Mouse (Mus musculus): ENCODE results near the gene Ifit2.
A peak's percentile ranks its signal among the peaks of the same experiment; 100 is the strongest.

Gene Ifit2

DNA sequence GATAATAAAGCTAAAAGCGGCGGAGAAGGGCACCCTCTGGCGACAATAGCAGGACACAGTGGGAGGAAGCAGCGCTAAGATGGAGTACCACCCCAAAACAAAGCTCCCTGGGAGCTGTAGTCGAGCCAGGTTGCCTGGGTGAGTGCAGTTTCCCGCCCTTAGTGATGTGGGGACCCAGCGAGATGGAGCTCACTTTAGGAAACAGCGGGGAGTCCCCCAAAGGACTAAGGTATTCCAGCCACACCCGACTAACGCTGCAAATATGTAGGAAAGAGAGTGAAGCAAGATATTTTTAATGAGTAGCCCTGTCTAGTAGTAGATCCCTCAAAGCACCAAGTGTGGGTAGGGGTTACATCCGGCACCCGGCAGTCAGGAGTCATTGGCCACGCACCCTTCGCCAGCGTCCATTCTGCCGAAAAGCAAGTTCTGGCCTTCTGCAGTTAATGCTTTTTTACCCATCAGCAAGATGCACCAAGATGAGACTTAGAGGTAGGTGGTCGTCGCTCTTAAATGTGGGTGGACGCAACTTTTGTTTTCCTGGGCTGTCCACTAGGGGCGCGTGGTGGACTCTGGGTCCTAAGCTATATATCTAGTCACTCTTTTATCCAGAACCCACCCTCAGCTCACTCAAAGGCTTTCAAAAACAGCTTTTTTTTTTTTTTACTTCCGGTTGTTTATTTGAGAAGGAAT is at the start of gene Ifit2:
Ifit2 (plus strand) TSS at position 161 of the 690 bp plus-strand sequence.
- DNase-seq (ENCODE audit: low spot score in 2 of 2): peak; percentile 55 to 74

DNA sequence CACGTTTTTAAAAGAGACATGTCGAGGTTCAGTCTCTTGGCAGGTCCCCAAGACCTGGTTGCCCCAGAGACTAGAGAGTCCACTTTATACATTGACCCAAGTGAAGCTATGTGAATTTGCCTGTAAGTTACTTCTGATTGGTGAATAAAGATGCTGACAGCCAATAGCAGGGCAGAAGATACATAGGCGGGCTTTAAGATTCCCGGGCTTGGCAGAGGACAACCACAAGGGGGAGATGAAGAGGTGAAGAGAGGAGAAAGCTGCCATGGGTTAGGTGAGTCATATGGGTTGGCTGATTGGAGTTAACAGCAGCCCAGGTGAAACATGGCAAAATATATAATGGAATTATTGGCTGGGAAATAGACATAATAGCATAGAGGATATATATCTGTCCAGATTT is 49.7 kb upstream of the Ifit2 start:
- DNase-seq (ENCODE audit: low spot score in 2 of 2): peak; percentile 43 to 48

DNA sequence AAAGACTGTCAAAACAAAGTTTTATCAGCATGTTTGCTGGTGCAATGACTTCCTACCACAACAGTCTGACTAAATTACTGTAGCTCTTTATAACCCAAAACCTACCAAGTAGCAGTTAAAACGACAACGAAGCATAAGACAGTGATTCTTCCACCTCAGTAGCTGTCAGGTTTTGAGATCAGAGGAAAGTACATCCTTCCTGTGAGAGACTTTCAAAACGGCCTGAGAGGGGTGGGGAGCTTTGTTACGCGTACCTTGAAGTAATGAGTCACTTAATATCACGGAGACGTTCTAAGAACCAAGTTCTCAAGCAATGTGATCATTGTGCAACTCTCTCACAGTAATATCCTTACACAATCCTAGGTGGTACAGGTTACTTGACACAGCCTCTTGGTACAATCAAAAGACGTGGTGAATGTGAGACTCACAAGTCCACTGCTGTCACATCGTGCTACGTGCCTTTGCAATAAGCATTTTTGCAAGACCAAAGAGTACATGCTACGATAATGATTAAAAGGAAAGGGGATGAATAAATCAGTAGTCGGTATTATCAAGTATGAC is 45.3 kb upstream of the Ifit2 start:
- no peak for DNase-seq (ENCODE audit: low spot score in 2 of 2)

DNA sequence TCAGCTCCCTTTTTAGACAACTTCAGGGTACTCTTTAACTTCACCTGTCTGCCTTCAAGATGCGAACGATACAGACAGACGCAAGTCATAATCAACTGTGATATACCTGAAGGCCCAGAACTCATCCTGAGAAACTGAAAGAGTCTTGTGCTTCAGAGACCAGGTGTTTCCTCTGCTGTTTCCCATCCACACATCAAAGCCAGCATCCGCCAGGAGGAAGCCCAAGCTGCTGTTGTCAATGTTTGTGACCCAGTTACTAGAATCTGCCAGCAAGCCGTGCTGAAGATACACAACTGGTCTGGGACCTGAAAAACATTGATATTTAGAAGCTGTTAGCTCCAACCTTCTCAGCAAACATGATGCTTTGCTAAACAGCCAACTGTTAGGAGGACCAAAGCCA is 39.8 kb upstream of the Ifit2 start:
- DNase-seq (ENCODE audit: low spot score in 2 of 2): no peak

DNA sequence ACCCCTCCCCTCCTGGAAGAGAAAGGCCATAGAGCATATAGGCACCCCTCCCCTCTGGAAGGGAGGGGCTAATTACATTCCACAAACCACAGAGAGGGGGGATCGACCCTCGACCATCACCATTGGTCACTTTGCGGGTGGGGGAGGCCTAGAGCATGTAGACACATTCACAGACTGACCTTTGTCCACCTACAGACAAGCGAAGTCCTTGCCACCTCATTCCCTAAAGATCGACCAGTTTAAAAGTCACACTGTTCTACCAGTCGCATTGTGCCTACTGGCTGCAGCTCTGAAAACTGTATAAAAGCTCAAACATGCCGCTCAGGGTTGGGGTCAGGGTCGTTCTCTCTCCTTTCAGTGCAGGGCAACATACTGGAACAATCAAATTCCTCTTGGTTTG is 39.0 kb upstream of the Ifit2 start:
- DNase-seq (ENCODE audit: low spot score in 2 of 2): no peak

DNA sequence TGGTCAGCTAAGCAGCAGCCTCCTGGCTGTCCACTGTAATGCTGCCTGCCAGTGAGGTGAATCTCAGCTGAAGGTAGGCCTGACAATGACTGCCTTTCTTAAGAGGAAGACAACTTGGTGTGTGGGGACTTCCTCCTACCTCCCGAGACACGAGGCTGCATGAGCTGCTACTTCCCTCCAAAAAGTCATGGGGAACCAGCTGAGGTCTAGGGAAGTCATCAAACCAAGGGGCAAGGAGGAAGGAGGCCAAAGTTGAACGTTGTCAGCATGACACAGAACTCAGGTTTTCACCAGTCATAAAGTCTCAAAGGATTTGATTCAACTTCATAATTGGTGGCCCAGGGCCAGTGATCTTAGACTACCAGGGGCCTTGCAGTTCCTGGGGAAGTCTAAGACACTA is 34.8 kb upstream of the Ifit2 start:
- no peak for DNase-seq (ENCODE audit: low spot score in 2 of 2)

DNA sequence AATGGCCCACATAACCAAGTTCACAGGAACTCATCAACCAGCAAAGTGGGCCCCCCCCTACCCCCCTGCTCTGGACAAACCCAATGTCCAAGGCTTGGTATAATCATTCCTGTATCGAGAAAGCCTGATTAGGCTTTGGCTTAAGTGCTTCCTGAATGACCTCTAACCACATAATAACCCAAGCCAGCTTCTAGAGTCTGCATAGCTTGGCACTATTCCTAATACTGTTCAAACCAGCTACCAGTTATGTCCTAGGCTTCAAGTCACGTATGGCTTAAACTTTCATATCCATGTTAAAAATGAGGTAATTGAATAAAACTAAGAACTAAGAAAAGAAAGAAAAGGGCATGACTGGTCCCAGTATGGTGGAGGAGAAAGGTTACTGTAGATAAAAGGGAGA is 34.1 kb upstream of the Ifit2 start:
- DNase-seq (ENCODE audit: low spot score in 2 of 2): no peak

DNA sequence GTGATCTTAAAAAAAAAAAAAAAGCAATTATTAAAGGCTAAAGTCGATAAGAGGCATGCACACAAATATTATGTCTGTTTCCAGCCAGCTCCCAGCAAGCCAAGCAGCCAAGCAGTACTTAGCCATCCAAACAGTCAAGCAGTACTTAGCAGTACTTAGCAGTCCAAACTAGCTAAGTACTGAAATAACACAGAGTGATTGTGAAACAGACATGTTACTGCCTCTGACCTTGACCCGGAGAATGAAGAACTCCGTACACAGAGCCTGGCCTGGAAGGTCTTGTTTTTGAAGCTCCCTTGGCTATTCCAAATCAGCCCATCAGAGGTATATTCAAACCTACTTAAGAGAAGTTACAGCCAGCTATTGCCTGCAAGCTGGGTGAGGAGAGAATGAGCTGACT is 33.3 kb upstream of the Ifit2 start:
- DNase-seq (ENCODE audit: low spot score in 2 of 2): no peak

DNA sequence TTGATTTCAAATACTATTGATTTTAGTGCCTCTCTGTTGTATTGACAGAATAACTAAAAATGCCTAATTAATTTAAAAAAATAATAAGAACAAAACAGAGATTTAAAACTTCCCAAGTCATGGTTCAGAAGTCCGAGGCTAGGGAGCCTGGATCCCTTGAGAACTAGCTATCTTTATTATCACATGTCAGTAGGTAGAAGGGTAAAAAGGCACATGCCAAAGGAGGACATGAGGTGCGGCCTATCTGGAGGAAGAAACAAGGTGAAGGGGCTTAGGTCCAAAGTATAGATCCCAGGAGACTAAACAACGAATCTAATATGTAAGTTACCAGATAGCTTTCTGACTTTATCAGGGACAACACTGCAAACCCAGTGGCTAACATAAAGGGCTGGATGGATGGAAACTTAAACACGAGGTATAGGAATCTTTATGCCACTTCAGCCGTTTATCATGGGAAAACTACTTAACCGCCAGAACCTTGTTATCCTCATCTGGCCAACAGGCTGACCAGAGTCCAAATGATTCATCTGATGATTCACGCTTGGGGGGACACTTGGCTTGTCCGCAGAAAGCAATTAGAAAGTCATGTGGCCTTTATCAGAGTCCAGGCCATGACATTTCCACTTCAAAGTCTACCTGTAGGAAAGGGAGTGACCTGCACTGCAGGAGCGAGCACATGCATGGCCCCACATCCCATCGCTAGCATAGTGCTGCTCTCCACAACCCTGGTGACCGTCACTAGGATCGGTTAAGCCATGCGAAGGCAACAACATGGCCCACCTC is 32.5 kb upstream of the Ifit2 start:
- no peak for DNase-seq (ENCODE audit: low spot score in 2 of 2)

DNA sequence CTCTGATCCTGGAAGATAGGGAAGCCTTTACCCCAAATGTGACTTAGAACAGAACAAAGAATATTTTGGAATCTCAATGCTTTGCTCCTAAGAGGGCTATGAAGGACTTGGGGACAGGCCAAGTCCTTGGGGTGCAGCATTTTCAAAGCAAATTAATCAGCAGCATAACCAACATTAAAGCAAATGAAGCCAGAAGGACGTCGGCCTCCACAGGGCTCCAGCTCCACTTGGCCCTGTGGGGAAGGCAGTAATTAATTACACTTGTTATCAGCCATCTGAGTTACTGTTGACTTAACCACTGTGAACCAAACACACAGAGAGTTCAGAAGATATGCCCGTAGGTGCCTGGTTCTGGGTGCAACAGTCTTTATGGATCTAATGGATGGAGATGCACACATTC is 31.7 kb upstream of the Ifit2 start:
- no peak for DNase-seq (ENCODE audit: low spot score in 2 of 2)

DNA sequence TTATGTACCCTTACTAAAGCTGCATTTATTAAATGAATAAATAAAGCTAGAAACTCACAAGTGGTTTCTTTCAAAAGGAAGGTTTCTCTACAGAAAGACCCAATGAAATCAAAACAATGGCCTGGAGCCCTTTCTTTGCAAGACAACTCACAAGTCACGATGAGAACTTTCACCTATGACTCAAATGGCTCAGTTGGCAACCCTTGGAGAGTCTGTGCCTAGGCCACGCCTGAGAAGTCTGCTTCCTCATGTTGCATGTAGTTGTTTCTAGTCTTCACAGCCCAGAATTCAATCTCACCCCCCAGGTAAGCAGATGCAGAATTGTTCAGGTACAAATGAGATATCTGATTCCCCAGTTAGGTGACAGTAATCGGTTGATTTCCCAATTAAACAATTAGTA is 30.8 kb upstream of the Ifit2 start:
- no peak for DNase-seq (ENCODE audit: low spot score in 2 of 2)

DNA sequence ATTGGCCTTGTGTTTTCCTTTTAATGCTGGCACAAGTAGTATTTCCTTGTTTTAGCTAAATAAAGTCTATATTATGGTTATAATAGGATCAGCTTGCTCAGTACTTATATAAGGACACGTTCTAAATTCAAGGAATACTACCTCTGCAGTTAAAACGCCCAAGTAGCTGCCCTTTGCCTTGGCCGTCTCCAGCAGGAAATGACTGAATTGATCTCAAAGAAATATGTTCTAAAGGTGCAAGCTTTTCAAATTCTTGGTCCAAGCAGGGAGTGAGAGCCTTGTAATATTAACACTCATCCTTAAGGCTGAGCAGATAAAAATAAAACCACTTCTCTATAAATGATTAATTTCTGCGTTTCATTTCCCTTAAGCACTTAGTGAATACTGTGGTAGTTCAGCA is 30.4 kb upstream of the Ifit2 start:
- DNase-seq (ENCODE audit: low spot score in 2 of 2): no peak

DNA sequence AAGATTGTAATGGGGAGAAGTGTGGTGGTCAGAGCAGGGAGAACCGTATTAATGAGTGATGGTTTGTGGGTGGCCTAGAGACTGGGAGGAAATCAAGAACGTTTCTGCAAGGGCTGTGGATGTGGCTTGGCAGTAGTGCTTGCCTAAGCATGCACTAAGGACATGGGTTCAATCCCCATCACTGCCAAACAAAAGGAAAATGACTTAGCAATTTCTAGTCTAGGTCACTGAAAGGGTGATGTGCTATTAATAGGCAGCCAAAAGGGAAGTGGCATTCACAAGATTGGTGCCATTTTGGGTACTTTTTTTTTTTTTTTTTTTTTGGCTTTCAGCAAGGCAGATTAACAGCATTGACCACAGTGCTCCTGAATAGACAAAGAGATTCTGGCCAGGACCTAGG is 29.1 kb upstream of the Ifit2 start:
- no peak for DNase-seq (ENCODE audit: low spot score in 2 of 2)

DNA sequence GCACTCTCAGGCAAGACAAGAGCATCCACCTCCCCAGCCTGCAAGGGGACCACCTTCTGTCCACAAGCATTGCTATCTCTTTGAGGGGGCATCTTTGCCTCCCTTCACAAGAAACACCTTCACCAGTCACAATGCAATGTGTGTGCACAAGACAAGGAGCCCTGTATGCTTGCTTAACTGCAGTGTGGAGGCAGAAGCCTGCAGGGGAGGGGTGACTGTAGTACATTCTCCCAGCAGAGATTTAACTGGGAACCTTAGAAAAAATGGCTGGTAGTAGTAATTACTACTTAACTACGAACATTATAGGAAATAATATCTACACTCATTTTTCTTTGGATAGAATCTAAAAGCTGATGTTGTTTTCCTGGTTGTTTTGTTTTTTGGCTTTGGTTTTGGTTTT is 28.5 kb upstream of the Ifit2 start:
- DNase-seq (ENCODE audit: low spot score in 2 of 2): no peak

DNA sequence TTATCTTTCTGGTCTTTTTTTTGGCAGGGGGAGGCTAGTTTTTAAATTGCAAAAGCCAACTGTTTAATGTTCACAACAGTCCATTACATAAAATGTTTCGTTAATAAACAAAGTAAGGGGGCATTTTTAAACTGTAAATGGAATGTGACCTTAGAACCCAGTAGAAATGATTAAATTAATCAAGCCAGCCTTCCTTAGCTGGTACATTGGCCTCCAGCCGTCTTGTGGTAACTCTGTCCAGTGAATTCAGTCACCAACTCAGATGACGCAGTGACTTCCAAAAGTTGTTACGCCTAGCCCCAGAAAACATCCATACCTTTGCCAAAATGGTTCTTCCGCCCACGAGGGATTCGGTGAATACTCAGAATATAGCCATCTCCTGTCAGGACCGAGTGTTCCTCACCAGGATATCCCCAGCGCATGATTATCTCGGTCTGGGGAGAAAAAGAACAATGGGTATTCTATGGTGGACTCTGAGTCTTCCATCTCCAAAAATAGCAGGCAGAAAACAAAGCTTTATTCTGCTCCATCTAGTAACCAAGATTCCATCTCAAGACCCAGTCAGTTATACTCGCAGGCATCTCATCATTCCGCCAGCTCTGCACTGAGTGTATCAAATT is 27.3 kb upstream of the Ifit2 start:
- no peak for DNase-seq (ENCODE audit: low spot score in 2 of 2)

DNA sequence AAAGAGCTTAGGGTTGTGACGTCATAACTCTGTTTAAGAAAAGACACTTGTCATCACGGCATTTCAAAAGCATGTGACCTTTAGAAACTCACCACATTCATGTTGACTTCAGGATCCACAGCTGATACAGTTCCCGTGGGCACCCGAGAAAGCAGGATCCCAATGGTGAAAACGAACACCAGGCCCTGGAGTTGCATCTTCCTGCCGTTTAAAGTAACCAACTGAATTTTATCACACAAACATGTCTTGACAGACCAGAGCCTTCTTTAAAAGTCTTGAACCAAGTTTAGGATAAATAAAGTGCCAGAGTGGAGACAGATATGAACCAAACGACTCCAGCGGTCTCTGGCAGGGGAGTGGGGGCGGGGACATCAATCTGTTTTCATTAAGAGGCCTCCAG is 25.8 kb upstream of the Ifit2 start:
- DNase-seq (ENCODE audit: low spot score in 2 of 2): no peak

DNA sequence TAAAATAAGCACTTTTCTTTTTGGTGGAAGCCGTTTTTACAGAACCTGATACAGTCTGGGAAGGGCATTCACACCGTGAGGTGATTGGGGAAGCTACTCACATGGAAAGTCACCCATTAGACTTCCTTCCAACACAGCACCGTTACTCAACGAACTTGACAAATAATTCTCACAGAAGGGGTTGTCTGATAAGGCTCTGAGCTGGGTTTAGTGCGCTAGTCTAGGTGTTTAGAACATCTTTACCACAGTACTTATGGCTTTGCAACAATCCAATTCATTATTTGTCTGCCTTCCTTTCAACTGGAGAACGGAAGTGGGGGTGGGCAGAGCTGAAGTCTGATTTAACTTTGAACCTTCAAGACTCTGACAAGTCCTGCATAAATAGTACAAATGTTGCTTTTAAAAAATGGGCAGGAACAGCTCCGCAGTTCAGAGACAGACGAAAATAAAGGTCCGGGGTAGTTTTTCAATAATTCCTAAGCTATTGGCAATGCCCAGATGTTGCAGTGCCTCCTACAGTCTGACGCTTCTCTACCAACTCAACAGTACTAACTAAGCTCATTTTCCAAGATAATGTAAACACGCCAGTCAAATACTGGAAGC is 24.1 kb upstream of the Ifit2 start:
- DNase-seq (ENCODE audit: low spot score in 2 of 2): no peak

DNA sequence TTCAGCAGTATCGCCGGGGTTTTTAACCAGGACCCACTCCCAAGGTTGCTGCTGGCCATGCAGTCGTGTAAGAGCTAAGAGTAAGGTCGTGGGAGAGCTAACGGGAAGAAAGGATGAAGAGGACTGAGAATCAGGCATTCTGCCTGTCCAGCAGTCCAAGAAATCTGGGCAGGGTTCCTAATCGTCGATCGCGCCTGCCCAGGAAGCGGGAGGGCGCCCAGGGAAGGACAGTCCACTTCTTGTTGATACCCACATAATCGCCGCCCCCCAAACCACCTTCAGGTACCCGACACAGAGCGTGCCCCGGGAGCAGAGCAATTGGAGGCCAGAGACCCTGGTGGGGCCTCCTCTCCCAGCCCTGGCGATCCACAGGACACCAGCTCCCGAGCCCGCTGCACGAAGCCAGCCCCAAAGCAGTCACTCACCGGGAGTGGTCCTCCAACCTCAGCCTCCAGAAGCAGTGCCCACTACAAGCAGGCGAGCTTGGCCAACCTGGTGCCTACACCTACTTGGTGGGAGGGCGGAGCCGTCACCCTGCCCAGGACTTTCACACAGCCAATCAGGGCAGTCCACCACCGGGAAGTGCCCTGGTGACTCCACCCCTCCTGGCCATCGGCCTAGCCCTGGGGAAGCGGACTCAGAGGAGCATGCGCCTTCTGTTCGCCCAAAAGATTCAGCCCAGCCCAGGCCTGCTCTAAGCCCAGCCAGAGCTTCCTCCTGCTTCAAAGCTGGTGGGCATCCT is 23.4 kb upstream of the Ifit2 start, which contains the start of gene Lipa:
Lipa (minus strand) TSS at position 534 of the 742 bp plus-strand sequence.
- peak; percentile 91 to 93 for DNase-seq (ENCODE audit: low spot score in 2 of 2)

DNA sequence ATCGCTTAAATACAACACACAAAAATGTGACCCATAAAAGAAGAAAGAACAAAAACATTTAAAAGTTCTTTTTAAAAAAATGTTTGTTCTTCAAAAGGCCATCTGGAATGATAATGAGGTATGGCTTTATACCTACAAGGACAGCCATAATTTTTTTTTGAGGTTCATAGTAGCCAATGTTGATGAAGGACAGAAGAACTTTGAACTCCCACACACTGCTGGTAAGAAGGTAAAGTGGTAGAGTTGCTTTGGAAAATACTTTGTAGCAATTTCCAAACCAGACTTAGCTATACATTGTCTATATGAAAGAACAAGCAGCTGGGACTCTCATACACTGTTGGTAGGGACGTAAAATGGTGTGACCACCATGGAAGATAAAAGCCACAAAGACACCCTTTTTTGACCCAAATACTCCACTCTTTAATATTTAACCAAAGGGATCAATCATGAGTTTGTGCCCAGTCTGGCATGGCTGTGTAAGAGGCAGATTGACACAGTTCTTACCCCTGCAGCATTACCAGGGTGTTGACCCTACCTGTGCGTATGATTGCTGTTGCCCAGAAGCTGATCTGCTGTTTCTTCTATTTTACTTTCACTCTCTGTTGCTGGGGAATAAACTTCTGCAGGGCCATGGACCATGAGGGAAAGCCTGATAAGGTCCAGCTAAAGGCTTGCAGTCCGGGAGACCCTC is 18.3 kb upstream of the Ifit2 start:
- no peak for DNase-seq (ENCODE audit: low spot score in 2 of 2)

DNA sequence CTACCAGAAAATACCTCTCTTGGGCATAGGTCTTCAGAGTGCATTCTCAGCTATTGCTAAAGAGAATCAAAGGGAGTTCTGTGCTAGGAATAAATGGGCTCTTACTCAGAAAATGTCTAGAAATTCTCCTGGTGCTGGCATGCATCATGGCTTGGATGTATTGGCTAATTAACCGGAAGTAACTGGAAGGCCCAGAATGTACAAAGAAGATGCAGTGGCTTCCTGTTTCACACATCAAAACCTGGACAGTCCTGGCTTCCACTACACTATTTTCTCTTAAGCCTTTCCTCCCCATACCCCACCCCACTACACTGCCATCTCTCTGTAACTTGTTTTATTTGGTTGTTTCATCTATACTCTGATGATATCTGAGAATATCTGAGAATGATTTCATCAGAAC is 11.1 kb upstream of the Ifit2 start:
- DNase-seq (ENCODE audit: low spot score in 2 of 2): no peak

DNA sequence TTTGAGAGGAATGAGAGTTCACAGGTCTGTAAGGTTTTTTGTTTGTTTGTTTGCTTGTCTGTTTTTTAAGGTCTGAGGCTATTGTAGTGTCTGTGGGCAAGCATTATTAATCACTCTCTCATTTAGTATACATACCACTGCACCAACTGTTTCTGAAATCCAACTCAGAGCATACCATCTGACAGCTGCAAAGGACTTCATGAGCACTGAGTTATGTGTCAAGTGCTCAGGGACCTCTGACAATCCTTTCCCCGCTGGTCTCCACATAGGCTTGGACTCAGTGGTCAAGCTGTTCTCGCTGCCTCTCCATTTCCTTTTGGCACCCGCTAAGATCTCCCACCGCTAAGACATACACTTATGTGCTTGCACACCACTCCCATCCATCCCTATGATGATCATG is 4.3 kb upstream of the Ifit2 start:
- DNase-seq (ENCODE audit: low spot score in 2 of 2): no peak
